Mouse (Mus musculus): ENCODE data around the gene Ano4. TPM values are rescaled to one million over a fixed set of nuclear protein-coding genes. Genes with fewer than 3 reads are reported as not detected.
A peak's percentile ranks its signal among the peaks of the same experiment; 100 is the strongest.

Gene Ano4
- polyA plus RNA-seq, 1 experiment from 2014 or later = 0.99 TPM

- peak; percentile 42 for DNase-seq
- no peak overlapping the region for H3K27ac ChIP-seq (ENCODE audit: low read depth)
- no peaks in the 10 kb centered on the region for H3K9me3 ChIP-seq (ENCODE audit: low read depth, low read length)
- H3K4me2 ChIP-seq = peak overlapping the region; percentile 61
- 2% methylated on average over 17 of the region's 17 CpGs for WGBS
- peaks cover 11% of the 10 kb centered on the region; the same call in 1 of the 2 replicates for H3K4me1 ChIP-seq (ENCODE audit: insufficient read depth)
- peak overlapping the region; percentile 30 for H3K4me3 ChIP-seq (ENCODE audit: low read depth, low read length)
- H3K9ac ChIP-seq = peak overlapping the region; percentile 16; the same call in 1 of the 2 replicates
- no peak for TF ChIP-seq CTCF (IDR thresholded peaks at IDR 0.05; ENCODE audit: low read depth)
- peak; percentile 43; the same call in 1 of the 2 replicates for ATAC-seq (ENCODE audit: insufficient read depth)
- H3K27me3 ChIP-seq (ENCODE audit: insufficient read depth, low read length) = peaks cover 5% of the 10 kb centered on the region; the same call in 1 of the 2 replicates
- no peaks in the 10 kb centered on the region for H3K36me3 ChIP-seq (ENCODE audit: insufficient read depth)
These were observed 87.7 kb downstream of the Ano4 start for GRCm38 (mm10) chr10:89256762-89257456.

DNA sequence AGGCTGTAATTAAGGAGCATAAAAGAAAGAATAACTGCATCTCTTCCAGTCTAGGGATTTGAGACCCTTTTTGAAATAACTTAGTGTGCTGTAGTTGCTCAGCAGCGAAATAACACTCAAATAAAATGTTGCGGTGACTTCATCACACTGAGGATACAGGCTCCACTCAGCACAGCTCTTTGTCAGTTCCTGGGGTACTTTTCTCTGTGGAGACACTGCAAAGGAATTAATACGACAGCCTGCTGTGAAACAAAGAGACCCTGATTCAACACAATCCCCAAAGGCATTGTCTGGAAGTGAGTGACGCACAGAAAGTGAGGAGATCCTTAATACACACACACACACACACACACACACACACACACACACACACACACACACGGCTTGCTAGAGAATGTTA, 89.8 kb downstream of the Ano4 start:
- WGBS = 69% methylated on average over 5 of the region's 5 CpGs
- Histone ChIP-seq H3K4me3 (ENCODE audit: low read depth, low read length) (no peak overlapping the region), H3K27me3 (ENCODE audit: insufficient read depth, low read length) (peaks cover 5% of the 10 kb centered on the region; the same call in 1 of the 2 replicates), H3K36me3 (ENCODE audit: insufficient read depth) (no peaks in the 10 kb centered on the region), H3K4me1 (ENCODE audit: insufficient read depth) (peaks cover 11% of the 10 kb centered on the region; the same call in 1 of the 2 replicates), H3K9me3 (ENCODE audit: low read depth, low read length) (no peaks in the 10 kb centered on the region), H3K9ac (no peak overlapping the region), H3K27ac (ENCODE audit: low read depth) (no peak overlapping the region), H3K4me2 (no peak overlapping the region)
- no peak for DNase-seq
- ATAC-seq (ENCODE audit: insufficient read depth) = no peak
- TF ChIP-seq CTCF (IDR thresholded peaks at IDR 0.05; ENCODE audit: low read depth) = no peak

GRCm38 (mm10) chr10:89253799-89254198, 90.8 kb downstream of the Ano4 start:
- no peak overlapping the region for H3K4me3 ChIP-seq (ENCODE audit: low read depth, low read length)
- 29% methylated on average over 3 of the region's 3 CpGs for WGBS
- TF ChIP-seq CTCF (IDR thresholded peaks at IDR 0.05; ENCODE audit: low read depth) = no peak
- peaks cover 11% of the 10 kb centered on the region; the same call in 1 of the 2 replicates for H3K4me1 ChIP-seq (ENCODE audit: insufficient read depth)
- H3K27ac ChIP-seq (ENCODE audit: low read depth) = no peak overlapping the region
- peaks cover 5% of the 10 kb centered on the region; the same call in 1 of the 2 replicates for H3K27me3 ChIP-seq (ENCODE audit: insufficient read depth, low read length)
- no peaks in the 10 kb centered on the region for H3K9me3 ChIP-seq (ENCODE audit: low read depth, low read length)
- DNase-seq (no peak), ATAC-seq (ENCODE audit: insufficient read depth) (peak; percentile 64)
- no peak overlapping the region for H3K4me2 ChIP-seq
- H3K9ac ChIP-seq = no peak overlapping the region
- no peaks in the 10 kb centered on the region for H3K36me3 ChIP-seq (ENCODE audit: insufficient read depth)

DNA sequence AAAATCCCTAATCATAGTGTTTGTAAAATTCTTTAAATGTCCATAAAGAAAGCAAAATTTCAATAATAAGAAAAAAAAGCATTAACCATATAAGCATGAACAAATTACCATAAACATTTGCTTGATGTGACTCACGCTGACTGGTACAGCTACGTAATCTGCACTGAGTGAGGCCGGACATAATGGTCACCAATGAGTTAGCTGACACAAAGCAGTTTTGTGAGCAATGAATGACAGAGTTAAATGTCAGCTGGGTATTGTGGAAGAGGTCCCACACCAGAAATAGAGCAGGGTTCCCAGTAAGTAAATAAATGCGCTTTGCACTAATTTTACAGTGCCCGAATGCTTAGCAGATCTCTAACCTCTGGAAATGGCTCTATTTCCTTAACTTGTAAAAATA, 91.9 kb downstream of the Ano4 start:
- Histone ChIP-seq H3K4me2 (no peak overlapping the region), H3K27ac (ENCODE audit: low read depth) (no peak overlapping the region), H3K4me3 (ENCODE audit: low read depth, low read length) (no peak overlapping the region), H3K27me3 (ENCODE audit: insufficient read depth, low read length) (peaks cover 3% of the 10 kb centered on the region; the same call in 1 of the 2 replicates), H3K9me3 (ENCODE audit: low read depth, low read length) (no peaks in the 10 kb centered on the region), H3K36me3 (ENCODE audit: insufficient read depth) (no peaks in the 10 kb centered on the region), H3K4me1 (ENCODE audit: insufficient read depth) (peaks cover 11% of the 10 kb centered on the region; the same call in 1 of the 2 replicates), H3K9ac (no peak overlapping the region)
- DNase-seq (peak; percentile 22), ATAC-seq (ENCODE audit: insufficient read depth) (no peak)
- no peak for TF ChIP-seq CTCF (IDR thresholded peaks at IDR 0.05; ENCODE audit: low read depth)
- 52% methylated on average over 5 of the region's 5 CpGs for WGBS

GRCm38 (mm10) chr10:89243808-89244207, 100.8 kb downstream of the Ano4 start:
- H3K9me3 ChIP-seq (ENCODE audit: low read depth, low read length) = no peaks in the 10 kb centered on the region
- H3K27ac ChIP-seq (ENCODE audit: low read depth) = no peak overlapping the region
- no peaks in the 10 kb centered on the region for H3K4me1 ChIP-seq (ENCODE audit: insufficient read depth)
- no peak overlapping the region for H3K4me3 ChIP-seq (ENCODE audit: low read depth, low read length)
- H3K4me2 ChIP-seq = no peak overlapping the region
- no peak overlapping the region for H3K9ac ChIP-seq
- no peaks in the 10 kb centered on the region for H3K36me3 ChIP-seq (ENCODE audit: insufficient read depth)
- TF ChIP-seq CTCF (IDR thresholded peaks at IDR 0.05; ENCODE audit: low read depth) = no peak
- 83% methylated on average over 1 of the region's 1 CpGs for WGBS
- no peaks in the 10 kb centered on the region for H3K27me3 ChIP-seq (ENCODE audit: insufficient read depth, low read length)
- DNase-seq (no peak), ATAC-seq (ENCODE audit: insufficient read depth) (no peak)

DNA sequence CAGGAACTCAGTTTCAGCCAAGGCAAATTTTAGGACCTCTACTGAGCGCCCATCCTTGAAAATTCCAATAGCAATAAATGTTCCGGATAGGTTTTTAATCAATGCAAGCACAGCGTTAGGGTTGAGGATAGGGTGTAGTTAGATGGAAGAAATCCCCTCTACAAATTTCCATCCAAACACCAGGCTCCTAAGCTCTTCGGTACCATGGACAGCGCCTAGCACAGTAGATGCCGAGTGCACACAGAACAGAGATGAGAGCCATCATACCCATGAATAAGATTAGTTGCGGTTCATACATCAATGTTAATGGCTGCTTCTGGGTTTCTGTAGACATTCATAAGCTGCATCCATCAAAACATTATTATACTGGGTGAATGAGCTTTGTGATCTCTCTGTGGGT, 120.0 kb downstream of the Ano4 start:
- DNase-seq = peak; percentile 92
- no peak; the same call in 1 of the 2 replicates for ATAC-seq (ENCODE audit: insufficient read depth)

GRCm38 (mm10) chr10:89222284-89222989, 122.1 kb downstream of the Ano4 start:
- 76% methylated on average over 6 of the region's 6 CpGs for WGBS
- Histone ChIP-seq H3K4me2 (no peak overlapping the region), H3K27ac (ENCODE audit: low read depth) (no peak overlapping the region), H3K36me3 (ENCODE audit: insufficient read depth) (no peaks in the 10 kb centered on the region), H3K4me1 (ENCODE audit: insufficient read depth) (no peaks in the 10 kb centered on the region), H3K9me3 (ENCODE audit: low read depth, low read length) (no peaks in the 10 kb centered on the region), H3K27me3 (ENCODE audit: insufficient read depth, low read length) (no peaks in the 10 kb centered on the region), H3K9ac (no peak overlapping the region), H3K4me3 (ENCODE audit: low read depth, low read length) (no peak overlapping the region)
- no peak for DNase-seq
- no peak for TF ChIP-seq CTCF (IDR thresholded peaks at IDR 0.05; ENCODE audit: low read depth)
- no peak for ATAC-seq (ENCODE audit: insufficient read depth)

More for the DNA sequence above, 120.0 kb downstream of the Ano4 start:
- Histone ChIP-seq H3K9me3 (ENCODE audit: low read depth, low read length) (no peaks in the 10 kb centered on the region), H3K36me3 (ENCODE audit: insufficient read depth) (no peaks in the 10 kb centered on the region), H3K4me2 (no peak overlapping the region), H3K4me3 (ENCODE audit: low read depth, low read length) (no peak overlapping the region), H3K9ac (no peak overlapping the region), H3K4me1 (ENCODE audit: insufficient read depth) (no peaks in the 10 kb centered on the region), H3K27me3 (ENCODE audit: insufficient read depth, low read length) (no peaks in the 10 kb centered on the region), H3K27ac (ENCODE audit: low read depth) (no peak overlapping the region)
- WGBS = 28% methylated on average over 7 of the region's 7 CpGs
- no peak for TF ChIP-seq CTCF (IDR thresholded peaks at IDR 0.05; ENCODE audit: low read depth)

Data from lung, embryonic 14.5 days (tissue).